Comparison of ENCODE assay signal across 17 mouse cellular contexts in genomic region chr11:90155466-90155865, GRCm38 (mm10). TPM values are rescaled to one million over a fixed set of nuclear protein-coding genes. Genes with fewer than 3 reads are reported as not detected.
DNase-seq lines count a peak whose midpoint lies in the region; ATAC-seq and TF ChIP-seq lines count a peak whose summit lies in the region.
"Had no signal": no experiment of that assay in that cellular context is flagged by ENCODE, and none has a peak within 500 bp of the region (broad histone marks: within the 10 kb centered on the region; RNA-seq: fewer than 3 reads in every experiment).

No protein-coding gene starts in this region.

- TF ChIP-seq CTCF in hindbrain, postnatal 0 days (IDR thresholded peaks at IDR 0.05; ENCODE audit: low read depth), result no peak
- no peak for TF ChIP-seq CTCF in midbrain, postnatal 0 days (IDR thresholded peaks at IDR 0.05)

- peak; percentile 23 for DNase-seq in heart, adult 11 months
- no peak for DNase-seq in heart, adult 8-10 months (ENCODE audit: low spot score)
- DNase-seq in forebrain, embryonic 14.5 days (ENCODE audit: low spot score), result peak; percentile 54
- DNase-seq in hindbrain, postnatal 0 days (ENCODE audit: low spot score), result peak; percentile 27
- DNase-seq in midbrain, postnatal 0 days (ENCODE audit: low spot score), result peak; percentile 31
- no peak for DNase-seq in right cerebral cortex, postnatal 4 days
- DNase-seq in layer of hippocampus, adult 18-20 months (ENCODE audit: low spot score in 2 of 2), result no peak
- DNase-seq: adrenal gland, postnatal 25 days; cerebellum, adult 9-11 months; gastrocnemius, postnatal 25 days; liver; lung, adult 18-20 months; lung, postnatal 36 days; right cerebral cortex, postnatal 14 days had no signal

- no peak overlapping the region for H3K4me2 ChIP-seq in forebrain, embryonic 14.5 days (ENCODE audit: low read length)
- H3K4me2 ChIP-seq in hindbrain, postnatal 0 days (ENCODE audit: low read depth, low read length), result no peak overlapping the region
- no peak overlapping the region for H3K4me2 ChIP-seq in midbrain, postnatal 0 days (ENCODE audit: low read depth, low read length, poor library complexity, severe bottlenecking)
- H3K4me2 ChIP-seq: embryonic facial prominence, embryonic 12.5 days; heart, embryonic 13.5 days had no signal

- H3K9ac ChIP-seq in forebrain, embryonic 14.5 days (ENCODE audit: low read length), result no peak overlapping the region
- H3K9ac ChIP-seq in hindbrain, postnatal 0 days (replicated peaks; ENCODE audit: low read length), result no peak overlapping the region
- H3K9ac ChIP-seq in midbrain, postnatal 0 days (replicated peaks; ENCODE audit: low read length, poor library complexity, severe bottlenecking), result no peak overlapping the region
- H3K9ac ChIP-seq: embryonic facial prominence, embryonic 12.5 days; heart, embryonic 13.5 days had no signal

- H3K4me3 ChIP-seq in forebrain, embryonic 14.5 days (ENCODE audit: low read depth, low read length), result no peak overlapping the region
- H3K4me3 ChIP-seq in hindbrain, postnatal 0 days (ENCODE audit: low read length), result no peak overlapping the region
- H3K4me3 ChIP-seq in midbrain, postnatal 0 days (ENCODE audit: low read depth, low read length), result no peak overlapping the region
- H3K4me3 ChIP-seq: embryonic facial prominence, embryonic 12.5 days; heart, embryonic 13.5 days had no signal

- H3K4me1 ChIP-seq in forebrain, embryonic 14.5 days (ENCODE audit: control insufficient read depth, insufficient read depth, low read length), result peaks cover 5% of the 10 kb centered on the region; the same call in 1 of the 2 replicates
- 0 out of 2 replicates have a peak, but pooled peaks cover 3% of the 10 kb centered on the region for H3K4me1 ChIP-seq in hindbrain, postnatal 0 days (ENCODE audit: insufficient read depth, low read length)
- H3K4me1 ChIP-seq in midbrain, postnatal 0 days (ENCODE audit: insufficient read depth, low read length), result no peaks in the 10 kb centered on the region
- H3K4me1 ChIP-seq: embryonic facial prominence, embryonic 12.5 days; heart, embryonic 13.5 days had no signal

- H3K36me3 ChIP-seq in forebrain, embryonic 14.5 days (ENCODE audit: control insufficient read depth, insufficient read depth, low read length), result no peaks in the 10 kb centered on the region
- no peaks in the 10 kb centered on the region for H3K36me3 ChIP-seq in hindbrain, postnatal 0 days (ENCODE audit: insufficient read depth, low read length)
- no peaks in the 10 kb centered on the region for H3K36me3 ChIP-seq in midbrain, postnatal 0 days (ENCODE audit: insufficient read depth, low read length)
- H3K36me3 ChIP-seq: embryonic facial prominence, embryonic 12.5 days; heart, embryonic 13.5 days had no signal

- no peaks in the 10 kb centered on the region for H3K9me3 ChIP-seq in forebrain, embryonic 14.5 days (replicated peaks; ENCODE audit: control insufficient read depth, low read length)
- no peaks in the 10 kb centered on the region for H3K9me3 ChIP-seq in hindbrain, postnatal 0 days (ENCODE audit: low read length)
- H3K9me3 ChIP-seq in midbrain, postnatal 0 days (ENCODE audit: low read length), result no peaks in the 10 kb centered on the region
- H3K9me3 ChIP-seq: embryonic facial prominence, embryonic 12.5 days; heart, embryonic 13.5 days had no signal

- no peaks in the 10 kb centered on the region for H3K27me3 ChIP-seq in forebrain, embryonic 14.5 days (replicated peaks; ENCODE audit: control insufficient read depth, insufficient read depth, low read length)
- H3K27me3 ChIP-seq in hindbrain, postnatal 0 days (ENCODE audit: insufficient read depth, low read length), result no peaks in the 10 kb centered on the region
- no peaks in the 10 kb centered on the region for H3K27me3 ChIP-seq in midbrain, postnatal 0 days (ENCODE audit: insufficient read depth, low read length)
- H3K27me3 ChIP-seq: embryonic facial prominence, embryonic 12.5 days; heart, embryonic 13.5 days had no signal

- peak overlapping the region; percentile 58; the same call in 1 of the 2 replicates for H3K27ac ChIP-seq in forebrain, embryonic 14.5 days (ENCODE audit: low read depth, low read length)
- H3K27ac ChIP-seq in hindbrain, postnatal 0 days, result 0 out of 2 replicates have a peak overlapping the region, but pooled peaks have one; percentile 20
- H3K27ac ChIP-seq in midbrain, postnatal 0 days (ENCODE audit: low read depth, low read length), result 0 out of 2 replicates have a peak overlapping the region, but pooled peaks have one; percentile 43
- H3K27ac ChIP-seq: embryonic facial prominence, embryonic 12.5 days; heart, embryonic 13.5 days had no signal

- WGBS in forebrain, embryonic 14.5 days, result 4% methylated on average over 2 of the region's 2 CpGs
- WGBS in hindbrain, postnatal 0 days, result 7% methylated on average over 2 of the region's 2 CpGs
- 5% methylated on average over 2 of the region's 2 CpGs for WGBS in midbrain, postnatal 0 days

- ATAC-seq in forebrain, embryonic 14.5 days, result peak; percentile 68
- 0 out of 2 replicates have a peak, but pooled peaks have one; percentile 29 for ATAC-seq in hindbrain, postnatal 0 days
- ATAC-seq in midbrain, postnatal 0 days (ENCODE audit: low FRiP score), result no peak
- ATAC-seq in erythroid progenitor cell, adult 5-6 weeks (replicated peaks; ENCODE audit: low FRiP score, poor library complexity, severe bottlenecking), result no peak

RNA-seq across cellular contexts. Expression of gene Gm45716, which starts 32.0 kb away (rescaled TPM):
- total RNA-seq in heart, adult 8-10 months (2022), result 1 to 10 TPM; 5.7 to 7.4 (median 7.1) TPM
- polyA plus RNA-seq in forebrain, embryonic 14.5 days (2014; fragmentation: Nextera tagmentation; extraction: Ambion mirVana), result 19.6 and 21.4 TPM in 2 replicates
- total RNA-seq in hindbrain, postnatal 0 days (2014; rRNA removed), result 5.6 and 13.5 TPM in 2 replicates
- polyA plus RNA-seq in hindbrain, postnatal 0 days (2015; fragmentation: Nextera tagmentation; extraction: Ambion mirVana), result 22.2 and 22.9 TPM in 2 replicates
- total RNA-seq in midbrain, postnatal 0 days (2014; rRNA removed), result 10.0 and 13.7 TPM in 2 replicates
- 23.6 and 24.5 TPM in 2 replicates for polyA plus RNA-seq in midbrain, postnatal 0 days (2015; fragmentation: Nextera tagmentation; extraction: Ambion mirVana)
- total RNA-seq in erythroid progenitor cell, adult 5-6 weeks (2015; ENCODE audit: low replicate concordance), result not detected in 2 replicates
- not detected in 2 replicates for total RNA-seq in erythroid progenitor cell, adult 5-6 weeks (2017; ENCODE audit: low replicate concordance)
- 1 to 10 TPM; 5.0 to 7.9 TPM for total RNA-seq in layer of hippocampus, adult 18-20 months (2021)

Comparison
In these comparisons a context has a peak if more than half of its experiments do, and no peak if none do; other contexts are left out.
1. DNase-seq: peak in heart, adult 11 months (single experiment), forebrain, embryonic 14.5 days (single experiment), hindbrain, postnatal 0 days (single experiment) and midbrain, postnatal 0 days (single experiment); none in heart, adult 8-10 months (single experiment), right cerebral cortex, postnatal 4 days (single experiment) and layer of hippocampus, adult 18-20 months (0 of 2).
2. ATAC-seq: peak in forebrain, embryonic 14.5 days (single experiment) and hindbrain, postnatal 0 days (single experiment); none in midbrain, postnatal 0 days (single experiment) and erythroid progenitor cell, adult 5-6 weeks (single experiment).
3. Peak in every context shown above with its lines, with median percentiles within 50 percentile points of each other: H3K27ac ChIP-seq.